Mouse (Mus musculus): Measurements from ENCODE around the gene B4gat1. TPM values are rescaled to one million over a fixed set of nuclear protein-coding genes. Genes with fewer than 3 reads are reported as not detected.

Gene B4gat1
- polyA plus RNA-seq, 1 experiment, result 25.1 TPM

DNA sequence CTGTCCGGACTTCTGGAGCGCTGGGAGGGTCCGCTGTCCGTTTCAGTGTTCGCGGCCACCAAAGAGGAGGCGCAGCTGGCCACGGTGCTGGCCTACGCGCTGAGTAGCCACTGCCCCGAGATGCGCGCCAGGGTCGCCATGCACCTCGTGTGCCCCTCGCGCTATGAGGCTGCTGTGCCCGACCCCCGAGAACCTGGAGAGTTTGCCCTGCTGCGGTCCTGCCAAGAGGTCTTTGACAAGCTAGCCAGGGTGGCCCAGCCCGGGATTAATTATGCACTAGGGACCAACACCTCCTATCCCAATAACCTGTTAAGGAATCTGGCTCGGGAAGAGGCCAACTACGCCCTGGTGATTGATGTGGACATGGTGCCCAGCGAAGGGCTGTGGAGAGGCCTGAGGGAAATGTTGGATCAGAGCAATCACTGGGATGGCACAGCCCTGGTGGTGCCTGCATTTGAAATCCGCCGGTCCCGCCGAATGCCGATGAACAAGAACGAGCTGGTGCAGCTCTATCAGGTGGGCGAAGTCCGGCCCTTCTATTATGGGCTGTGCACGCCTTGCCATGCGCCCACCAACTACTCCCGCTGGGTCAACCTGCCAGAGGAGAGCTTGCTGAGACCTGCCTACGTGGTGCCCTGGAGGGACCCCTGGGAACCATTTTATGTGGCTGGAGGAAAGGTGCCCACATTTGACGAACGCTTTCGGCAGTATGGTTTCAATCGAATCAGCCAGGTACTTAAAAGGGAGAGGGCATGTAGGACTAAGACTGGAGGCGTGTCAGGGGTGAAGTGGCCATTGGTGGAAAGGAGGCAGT lies 882 bp downstream of the B4gat1 start:
- TF ChIP-seq POLR2A (IDR thresholded peaks at IDR 0.05; ENCODE audit: control insufficient read depth, extremely low read depth, insufficient read depth, low read length, poor library complexity), result no peak
- TF ChIP-seq CTCF (IDR thresholded peaks at IDR 0.05; ENCODE audit: borderline replicate concordance, control insufficient read depth, extremely low read depth, insufficient read depth, low read length, poor library complexity), result no peak
- no peak for DNase-seq
- no peak overlapping the region for H3K27ac ChIP-seq (ENCODE audit: control insufficient read depth, insufficient read depth, low read length)
- H3K4me3 ChIP-seq (ENCODE audit: control insufficient read depth, insufficient read depth, low read length), result peak overlapping the region; percentile 60
- WGBS, result 25% methylated on average over 41 of the region's 41 CpGs
- H3K4me1 ChIP-seq (replicated peaks; ENCODE audit: control insufficient read depth, insufficient read depth, low read length), result peaks cover 24% of the 10 kb centered on the region
- H3K36me3 ChIP-seq (ENCODE audit: control insufficient read depth, insufficient read depth, low read length), result no peaks in the 10 kb centered on the region
- no peaks in the 10 kb centered on the region for H3K27me3 ChIP-seq (ENCODE audit: control insufficient read depth, insufficient read depth, low read length)

DNA sequence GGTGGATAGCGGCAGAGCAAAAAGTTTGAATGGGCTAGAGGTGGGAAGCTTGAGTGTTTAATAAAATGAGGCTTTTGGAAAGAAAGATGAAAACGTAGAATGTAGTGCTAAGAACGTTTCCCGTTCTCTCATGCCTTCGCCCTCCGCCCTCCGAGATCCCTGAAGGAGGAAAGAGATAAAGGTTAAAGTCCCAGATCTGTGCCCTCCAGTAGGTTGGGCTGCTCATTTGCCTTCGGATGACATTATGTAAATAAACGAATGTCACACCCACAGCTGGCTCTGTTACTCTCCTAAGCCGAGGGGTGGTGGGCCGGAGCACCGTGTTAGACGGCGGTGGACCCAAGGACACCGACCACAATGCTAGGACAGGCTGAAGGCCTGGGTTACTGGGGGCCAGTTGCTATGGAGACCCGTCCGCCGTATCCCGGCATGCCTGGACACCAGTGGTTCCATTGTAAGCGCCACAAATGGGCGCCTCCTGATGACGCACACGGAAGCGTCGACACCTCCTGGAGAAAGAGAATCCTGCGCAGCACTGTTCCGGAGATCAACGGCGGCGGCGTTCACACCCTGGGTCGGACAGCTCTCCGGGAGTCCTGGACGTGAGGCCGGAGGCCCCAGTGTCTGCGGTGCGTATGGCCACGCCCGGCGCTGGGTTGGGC lies 2.4 kb downstream of the B4gat1 start, which contains the start of gene Brms1:
TSS of gene Brms1 (plus strand) at position 493 of the 662 bp plus-strand sequence.
- Histone ChIP-seq H3K4me3 (ENCODE audit: control insufficient read depth, insufficient read depth, low read length) (peak within 1 kb of the TSS; percentile 81), H3K36me3 (ENCODE audit: control insufficient read depth, insufficient read depth, low read length) (no peaks in the 10 kb centered on the region; the same call in 1 of the 2 replicates), H3K4me1 (replicated peaks; ENCODE audit: control insufficient read depth, insufficient read depth, low read length) (peaks cover 24% of the 10 kb centered on the region), H3K27ac (ENCODE audit: control insufficient read depth, insufficient read depth, low read length) (no peak within 1 kb of the TSS), H3K27me3 (ENCODE audit: control insufficient read depth, insufficient read depth, low read length) (no peaks in the 10 kb centered on the region)
- TF ChIP-seq POLR2A (IDR thresholded peaks at IDR 0.05; ENCODE audit: control insufficient read depth, extremely low read depth, insufficient read depth, low read length, poor library complexity), result peak; percentile 48; the same call in 1 of the 2 replicates
- 0 out of 2 replicates have a peak, but pooled peaks have one; percentile 36 for TF ChIP-seq CTCF (IDR thresholded peaks at IDR 0.05; ENCODE audit: borderline replicate concordance, control insufficient read depth, extremely low read depth, insufficient read depth, low read length, poor library complexity)
- WGBS, result 5% methylated on average over 40 of the region's 40 CpGs
- DNase-seq, result peak; percentile 82

- Histone ChIP-seq H3K27me3 (ENCODE audit: control insufficient read depth, insufficient read depth, low read length) (no peaks in the 10 kb centered on the region), H3K36me3 (ENCODE audit: control insufficient read depth, insufficient read depth, low read length) (peaks cover 4% of the 10 kb centered on the region), H3K4me3 (ENCODE audit: control insufficient read depth, insufficient read depth, low read length) (peak overlapping the region; percentile 81), H3K27ac (ENCODE audit: control insufficient read depth, insufficient read depth, low read length) (no peak overlapping the region), H3K4me1 (replicated peaks; ENCODE audit: control insufficient read depth, insufficient read depth, low read length) (peaks cover 24% of the 10 kb centered on the region)
- 3% methylated on average over 16 of the region's 16 CpGs for WGBS
- DNase-seq, result no peak
- TF ChIP-seq POLR2A (IDR thresholded peaks at IDR 0.05; ENCODE audit: control insufficient read depth, extremely low read depth, insufficient read depth, low read length, poor library complexity) (no peak), CTCF (IDR thresholded peaks at IDR 0.05; ENCODE audit: borderline replicate concordance, control insufficient read depth, extremely low read depth, insufficient read depth, low read length, poor library complexity) (no peak)
Observed at GRCm38 (mm10) chr19:5041588-5041987, 3.0 kb downstream of the B4gat1 start.

DNA sequence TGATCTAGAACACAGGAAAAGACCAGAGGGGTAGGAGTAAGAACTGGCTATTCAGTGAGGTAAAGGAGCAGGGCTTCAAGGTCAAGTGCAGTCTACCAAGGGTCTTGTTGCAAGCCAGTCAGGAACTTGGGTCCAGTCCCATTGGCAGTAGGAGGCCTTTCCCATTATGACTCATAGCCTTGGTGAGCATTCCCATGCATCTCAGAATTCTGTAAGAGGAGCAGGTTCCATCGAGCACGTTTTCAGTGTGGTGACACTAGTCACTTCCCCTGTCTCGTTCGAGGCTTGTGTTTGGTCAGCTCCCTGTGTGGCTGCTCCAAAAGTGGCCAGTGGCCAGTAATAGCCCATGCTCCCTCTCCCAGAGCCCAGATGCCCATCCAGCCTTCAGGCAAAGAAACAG lies 6.9 kb downstream of the B4gat1 start:
- no peaks in the 10 kb centered on the region for H3K27me3 ChIP-seq (ENCODE audit: control insufficient read depth, insufficient read depth, low read length)
- peaks cover 7% of the 10 kb centered on the region for H3K4me1 ChIP-seq (replicated peaks; ENCODE audit: control insufficient read depth, insufficient read depth, low read length)
- no peak overlapping the region for H3K27ac ChIP-seq (ENCODE audit: control insufficient read depth, insufficient read depth, low read length)
- H3K36me3 ChIP-seq (ENCODE audit: control insufficient read depth, insufficient read depth, low read length), result peaks cover 13% of the 10 kb centered on the region
- no peak for DNase-seq
- 91% methylated on average over 4 of the region's 4 CpGs for WGBS
- TF ChIP-seq POLR2A (IDR thresholded peaks at IDR 0.05; ENCODE audit: control insufficient read depth, extremely low read depth, insufficient read depth, low read length, poor library complexity), result no peak
- TF ChIP-seq CTCF (IDR thresholded peaks at IDR 0.05; ENCODE audit: borderline replicate concordance, control insufficient read depth, extremely low read depth, insufficient read depth, low read length, poor library complexity), result no peak
- no peak overlapping the region for H3K4me3 ChIP-seq (ENCODE audit: control insufficient read depth, insufficient read depth, low read length)

- Histone ChIP-seq H3K27ac (ENCODE audit: control insufficient read depth, insufficient read depth, low read length) (no peak overlapping the region), H3K27me3 (ENCODE audit: control insufficient read depth, insufficient read depth, low read length) (no peaks in the 10 kb centered on the region; the same call in 1 of the 2 replicates), H3K36me3 (ENCODE audit: control insufficient read depth, insufficient read depth, low read length) (peaks cover 13% of the 10 kb centered on the region), H3K4me1 (replicated peaks; ENCODE audit: control insufficient read depth, insufficient read depth, low read length) (no peaks in the 10 kb centered on the region), H3K4me3 (ENCODE audit: control insufficient read depth, insufficient read depth, low read length) (no peak overlapping the region)
- no peak for DNase-seq
- no peak for TF ChIP-seq CTCF (IDR thresholded peaks at IDR 0.05; ENCODE audit: borderline replicate concordance, control insufficient read depth, extremely low read depth, insufficient read depth, low read length, poor library complexity)
- no peak for TF ChIP-seq POLR2A (IDR thresholded peaks at IDR 0.05; ENCODE audit: control insufficient read depth, extremely low read depth, insufficient read depth, low read length, poor library complexity)
- WGBS, result 95% methylated on average over 14 of the region's 14 CpGs
Observed at GRCm38 (mm10) chr19:5048138-5049056, 9.8 kb downstream of the B4gat1 start.

DNA sequence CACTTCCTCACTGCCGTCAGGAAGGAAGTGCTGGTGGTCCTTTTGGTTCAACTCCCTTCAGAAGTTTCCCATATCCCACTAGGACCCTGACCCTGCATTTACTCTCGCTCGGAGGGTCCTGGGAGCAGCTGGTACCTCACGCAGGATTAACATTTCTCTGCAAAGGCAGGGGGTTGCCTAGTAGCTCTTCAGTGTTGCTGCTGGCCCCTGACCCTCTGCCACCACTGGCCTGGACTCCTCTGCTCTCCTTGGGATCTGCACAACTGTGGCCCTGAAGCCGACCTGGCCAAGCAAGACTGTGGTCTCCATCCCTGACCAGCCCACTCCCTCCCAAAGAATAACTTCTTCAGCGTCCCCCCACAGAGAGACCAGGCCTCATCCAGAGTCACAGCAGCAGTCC lies 10.7 kb downstream of the B4gat1 start:
- WGBS, result 96% methylated on average over 6 of the region's 6 CpGs
- H3K27me3 ChIP-seq (ENCODE audit: control insufficient read depth, insufficient read depth, low read length), result no peaks in the 10 kb centered on the region; the same call in 1 of the 2 replicates
- no peak overlapping the region for H3K4me3 ChIP-seq (ENCODE audit: control insufficient read depth, insufficient read depth, low read length)
- TF ChIP-seq POLR2A (IDR thresholded peaks at IDR 0.05; ENCODE audit: control insufficient read depth, extremely low read depth, insufficient read depth, low read length, poor library complexity) (no peak), CTCF (IDR thresholded peaks at IDR 0.05; ENCODE audit: borderline replicate concordance, control insufficient read depth, extremely low read depth, insufficient read depth, low read length, poor library complexity) (no peak)
- H3K36me3 ChIP-seq (ENCODE audit: control insufficient read depth, insufficient read depth, low read length), result peaks cover 13% of the 10 kb centered on the region
- H3K27ac ChIP-seq (ENCODE audit: control insufficient read depth, insufficient read depth, low read length), result no peak overlapping the region
- no peaks in the 10 kb centered on the region for H3K4me1 ChIP-seq (replicated peaks; ENCODE audit: control insufficient read depth, insufficient read depth, low read length)
- DNase-seq, result no peak

All from thymus, adult 2 months (tissue).